Mouse (Mus musculus) testis, adult 2 months (tissue): ENCODE data around the gene Asb4. TPM values are rescaled to one million over a fixed set of nuclear protein-coding genes. Genes with fewer than 3 reads are reported as not detected.

Experiments
- H3K27ac ChIP-seq: fragments of 200-500 bp; 2 replicates; pipeline ENCODE4 v1.5.1; 2012; ENCODE audit warnings: low read depth, low read length; ENCODE audit not compliant: control insufficient read depth, insufficient read depth
- H3K27me3 ChIP-seq: fragments of 200-500 bp; 2 replicates; pipeline ENCODE4 v1.6.1; 2012; ENCODE audit warnings: mild to moderate bottlenecking, low read length, moderate library complexity; ENCODE audit not compliant: control insufficient read depth, insufficient read depth
- H3K36me3 ChIP-seq: fragments of 200-500 bp; 2 replicates; pipeline ENCODE4 v1.6.1; 2012; ENCODE audit warnings: mild to moderate bottlenecking, low read length; ENCODE audit not compliant: control insufficient read depth, insufficient read depth
- H3K4me1 ChIP-seq: fragments of 200-500 bp; 2 replicates; pipeline ENCODE4 v1.6.1; 2012; ENCODE audit warnings: low read length; ENCODE audit not compliant: control insufficient read depth, insufficient read depth
- H3K4me3 ChIP-seq: fragments of 200-500 bp; 2 replicates; pipeline ENCODE4 v1.5.1; 2012; ENCODE audit warnings: low read depth, mild to moderate bottlenecking, low read length, moderate library complexity, mixed read lengths; ENCODE audit not compliant: control insufficient read depth
- CTCF ChIP-seq: fragments of 200-500 bp; IDR thresholded peaks from 2 replicates; pipeline ENCODE4 v1.5.1; 2012; ENCODE audit warnings: low read depth, mild to moderate bottlenecking, inconsistent platforms, low read length, moderate library complexity; ENCODE audit not compliant: control insufficient read depth, insufficient read depth, insufficient replicate concordance
- POLR2A ChIP-seq: fragments of 200-500 bp; IDR thresholded peaks from 2 replicates; pipeline ENCODE4 v1.6.1; 2012; ENCODE audit warnings: low read depth, mild to moderate bottlenecking, inconsistent platforms, low read length, moderate library complexity; ENCODE audit not compliant: control insufficient read depth
- polyA plus RNA-seq: library from polyadenylated mRNA; depleted of rRNA; stranded (reverse); fragments of >200 nt; gene quantifications from 2 replicates; pipeline ENCODE4 v1.2.3, GENCODE M21; 2012

Gene Asb4
- polyA plus RNA-seq, 1 experiment: 36.5 TPM

GRCm38 (mm10) chr6:5382583-5383215, 487 bp upstream of the Asb4 start:
- Histone ChIP-seq H3K27ac (no peak overlapping the region), H3K4me1 (peaks cover 11% of the 10 kb centered on the region), H3K36me3 (no peaks in the 10 kb centered on the region), H3K4me3 (peak overlapping the region; percentile 20; the same call in 1 of the 2 replicates), H3K27me3 (no peaks in the 10 kb centered on the region)
- TF ChIP-seq POLR2A: no peak
- TF ChIP-seq CTCF: peak; percentile 56; the same call in 1 of the 2 replicates

GRCm38 (mm10) chr6:5384178-5384490, 948 bp downstream of the Asb4 start:
- TF ChIP-seq CTCF (no peak), POLR2A (no peak)
- no peak overlapping the region for H3K4me3 ChIP-seq
- H3K27me3 ChIP-seq: no peaks in the 10 kb centered on the region
- no peaks in the 10 kb centered on the region for H3K36me3 ChIP-seq
- no peak overlapping the region for H3K27ac ChIP-seq
- peaks cover 11% of the 10 kb centered on the region for H3K4me1 ChIP-seq

GRCm38 (mm10) chr6:5385161-5385640, 2.0 kb downstream of the Asb4 start:
- no peaks in the 10 kb centered on the region for H3K36me3 ChIP-seq
- peaks cover 5% of the 10 kb centered on the region for H3K4me1 ChIP-seq
- H3K4me3 ChIP-seq: no peak overlapping the region
- no peak overlapping the region for H3K27ac ChIP-seq
- TF ChIP-seq CTCF (no peak), POLR2A (no peak)
- no peaks in the 10 kb centered on the region for H3K27me3 ChIP-seq

- Histone ChIP-seq H3K36me3 (no peaks in the 10 kb centered on the region), H3K4me3 (no peak overlapping the region), H3K4me1 (peaks cover 7% of the 10 kb centered on the region), H3K27me3 (no peaks in the 10 kb centered on the region), H3K27ac (no peak overlapping the region)
- TF ChIP-seq CTCF (no peak), POLR2A (no peak)
These were observed 3.3 kb downstream of the Asb4 start for GRCm38 (mm10) chr6:5386486-5386885.

GRCm38 (mm10) chr6:5387396-5387795, 4.2 kb downstream of the Asb4 start:
- TF ChIP-seq CTCF: no peak
- Histone ChIP-seq H3K27ac (no peak overlapping the region), H3K4me3 (no peak overlapping the region), H3K4me1 (peaks cover 7% of the 10 kb centered on the region), H3K36me3 (no peaks in the 10 kb centered on the region), H3K27me3 (no peaks in the 10 kb centered on the region)

GRCm38 (mm10) chr6:5390298-5390697, 7.1 kb downstream of the Asb4 start:
- H3K36me3 ChIP-seq: no peaks in the 10 kb centered on the region
- TF ChIP-seq CTCF (no peak), POLR2A (no peak)
- H3K4me3 ChIP-seq: peak overlapping the region; percentile 55
- H3K27me3 ChIP-seq: no peaks in the 10 kb centered on the region
- no peak overlapping the region for H3K27ac ChIP-seq
- peaks cover 2% of the 10 kb centered on the region; the same call in 1 of the 2 replicates for H3K4me1 ChIP-seq

- H3K27ac ChIP-seq: no peak overlapping the region
- peak overlapping the region; percentile 35 for H3K4me3 ChIP-seq
- H3K4me1 ChIP-seq: peaks cover 2% of the 10 kb centered on the region; the same call in 1 of the 2 replicates
These were observed 7.8 kb downstream of the Asb4 start for GRCm38 (mm10) chr6:5390952-5391351.

GRCm38 (mm10) chr6:5394971-5395370, 11.8 kb downstream of the Asb4 start:
- H3K4me3 ChIP-seq: no peak overlapping the region
- TF ChIP-seq POLR2A: no peak
- TF ChIP-seq CTCF: no peak
- no peak overlapping the region for H3K27ac ChIP-seq
- H3K4me1 ChIP-seq: peaks cover 6% of the 10 kb centered on the region
- H3K27me3 ChIP-seq: no peaks in the 10 kb centered on the region
- no peaks in the 10 kb centered on the region for H3K36me3 ChIP-seq

More at GRCm38 (mm10) chr6:5390952-5391351, 7.8 kb downstream of the Asb4 start:
- no peaks in the 10 kb centered on the region for H3K27me3 ChIP-seq
- no peaks in the 10 kb centered on the region for H3K36me3 ChIP-seq
- TF ChIP-seq POLR2A (no peak), CTCF (no peak)
